Mouse (Mus musculus): ENCODE measurements around the gene I830077J02Rik. TPM values are rescaled to one million over a fixed set of nuclear protein-coding genes. Genes with fewer than 3 reads are reported as not detected.

The I830077J02Rik gene
- polyA plus RNA-seq (2012; fragmentation: generic; extraction: Trizol) = 0.06 TPM
- long read RNA-seq, experiment 1 = 0 reads
- long read RNA-seq, experiment 2 = 0 reads

GRCm38 (mm10) chr3:105932240-105933071, at the start of gene I830077J02Rik:
Gene I830077J02Rik (minus strand): TSS chr3:105932664.
- peaks cover 8% of the 10 kb centered on the region for H3K36me3 ChIP-seq (ENCODE audit: control insufficient read depth, insufficient read depth)
- TF ChIP-seq USF1 (IDR thresholded peaks at IDR 0.05; ENCODE audit: low read depth) (no peak), CTCF (IDR thresholded peaks at IDR 0.05; ENCODE audit: control insufficient read depth, insufficient read depth, insufficient read length) (no peak), FOSL1 (IDR thresholded peaks at IDR 0.05; ENCODE audit: insufficient read depth, low read length, poor library complexity, severe bottlenecking) (no peak), CEBPB (IDR thresholded peaks at IDR 0.05; ENCODE audit: low read depth) (no peak)
- no peaks in the 10 kb centered on the region for H3K79me2 ChIP-seq (ENCODE audit: control insufficient read depth, insufficient read depth)
- no peaks in the 10 kb centered on the region for H3K27me3 ChIP-seq (ENCODE audit: control insufficient read depth, insufficient read depth, insufficient read length)
- H3K4me3 ChIP-seq (ENCODE audit: insufficient read depth, poor library complexity, severe bottlenecking) = no peak within 1 kb of the TSS
- H3K79me3 ChIP-seq (ENCODE audit: low read depth) = no peaks in the 10 kb centered on the region
- H3ac ChIP-seq (ENCODE audit: control insufficient read depth, insufficient read length, low read depth) = no peak within 1 kb of the TSS

GRCm38 (mm10) chr3:105974174-105974573, 41.7 kb upstream of the I830077J02Rik start:
- Histone ChIP-seq H3K79me3 (ENCODE audit: low read depth) (no peaks in the 10 kb centered on the region), H3ac (ENCODE audit: control insufficient read depth, insufficient read length, low read depth) (no peak overlapping the region), H3K36me3 (ENCODE audit: control insufficient read depth, insufficient read depth) (peaks cover 15% of the 10 kb centered on the region), H3K27me3 (ENCODE audit: control insufficient read depth, insufficient read depth, insufficient read length) (no peaks in the 10 kb centered on the region), H3K79me2 (ENCODE audit: control insufficient read depth, insufficient read depth) (no peaks in the 10 kb centered on the region), H3K4me3 (ENCODE audit: insufficient read depth, poor library complexity, severe bottlenecking) (no peak overlapping the region)
- TF ChIP-seq MYOG (IDR thresholded peaks at IDR 0.05; ENCODE audit: control insufficient read depth, extremely low read depth, insufficient read length) (no peak), CEBPB (IDR thresholded peaks at IDR 0.05; ENCODE audit: low read depth) (no peak), FOSL1 (IDR thresholded peaks at IDR 0.05; ENCODE audit: insufficient read depth, low read length, poor library complexity, severe bottlenecking) (no peak), MYOD1 (IDR thresholded peaks at IDR 0.05; ENCODE audit: control insufficient read depth, insufficient read length, low read depth) (no peak), USF1 (IDR thresholded peaks at IDR 0.05; ENCODE audit: low read depth) (no peak), CTCF (IDR thresholded peaks at IDR 0.05; ENCODE audit: control insufficient read depth, insufficient read depth, insufficient read length) (no peak)

DNA sequence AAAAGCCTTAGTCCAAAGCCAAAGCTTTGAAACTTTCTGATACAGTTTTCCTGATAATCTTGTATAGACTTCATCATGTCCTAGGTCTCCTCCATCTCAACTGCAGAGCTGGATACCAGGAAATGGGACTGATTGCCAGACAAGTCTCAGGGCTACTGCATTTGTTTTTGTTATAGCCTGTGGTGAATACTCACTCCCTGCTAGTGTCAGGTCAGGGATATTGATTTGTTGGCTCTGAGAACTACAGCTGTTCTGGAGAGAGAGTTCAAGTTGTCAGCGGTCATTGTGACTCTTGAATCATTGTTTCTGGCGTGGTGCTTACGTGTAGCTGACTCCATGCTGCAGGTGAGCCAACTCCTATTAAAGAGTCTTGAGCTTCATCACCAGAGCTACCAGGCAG, 40.9 kb upstream of the I830077J02Rik start, which contains the start of gene Ovgp1:
Gene Ovgp1, plus strand, starts transcription at position 301 of the 400 bp plus-strand sequence.
- Histone ChIP-seq H3K79me2 (ENCODE audit: control insufficient read depth, insufficient read depth) (no peaks in the 10 kb centered on the region), H3K4me3 (ENCODE audit: insufficient read depth, poor library complexity, severe bottlenecking) (no peak within 1 kb of the TSS), H3K27me3 (ENCODE audit: control insufficient read depth, insufficient read depth, insufficient read length) (no peaks in the 10 kb centered on the region), H3K79me3 (ENCODE audit: low read depth) (no peaks in the 10 kb centered on the region), H3ac (ENCODE audit: control insufficient read depth, insufficient read length, low read depth) (no peak within 1 kb of the TSS), H3K36me3 (ENCODE audit: control insufficient read depth, insufficient read depth) (peaks cover 22% of the 10 kb centered on the region)
- TF ChIP-seq MAX (IDR thresholded peaks at IDR 0.05) (no peak), CTCF (IDR thresholded peaks at IDR 0.05; ENCODE audit: control insufficient read depth, insufficient read depth, insufficient read length) (no peak), MYOD1 (IDR thresholded peaks at IDR 0.05; ENCODE audit: control insufficient read depth, insufficient read length, low read depth) (no peak), CEBPB (IDR thresholded peaks at IDR 0.05; ENCODE audit: low read depth) (no peak), MYOG (IDR thresholded peaks at IDR 0.05; ENCODE audit: control insufficient read depth, extremely low read depth, insufficient read length) (no peak), FOSL1 (IDR thresholded peaks at IDR 0.05; ENCODE audit: insufficient read depth, low read length, poor library complexity, severe bottlenecking) (no peak), USF1 (IDR thresholded peaks at IDR 0.05; ENCODE audit: low read depth) (no peak)

- H3K79me2 ChIP-seq (ENCODE audit: control insufficient read depth, insufficient read depth) = no peaks in the 10 kb centered on the region
- H3K4me3 ChIP-seq (ENCODE audit: insufficient read depth, poor library complexity, severe bottlenecking) = no peak overlapping the region
- no peaks in the 10 kb centered on the region for H3K79me3 ChIP-seq (ENCODE audit: low read depth)
- H3ac ChIP-seq (ENCODE audit: control insufficient read depth, insufficient read length, low read depth) = no peak overlapping the region
- TF ChIP-seq CEBPB (IDR thresholded peaks at IDR 0.05; ENCODE audit: low read depth) = no peak
- TF ChIP-seq MYOG (IDR thresholded peaks at IDR 0.05; ENCODE audit: control insufficient read depth, extremely low read depth, insufficient read length) = no peak
- no peak for TF ChIP-seq USF1 (IDR thresholded peaks at IDR 0.05; ENCODE audit: low read depth)
- TF ChIP-seq MAX (IDR thresholded peaks at IDR 0.05) = no peak
- no peak for TF ChIP-seq MYOD1 (IDR thresholded peaks at IDR 0.05; ENCODE audit: control insufficient read depth, insufficient read length, low read depth)
- TF ChIP-seq CTCF (IDR thresholded peaks at IDR 0.05; ENCODE audit: control insufficient read depth, insufficient read depth, insufficient read length) = no peak
- TF ChIP-seq FOSL1 (IDR thresholded peaks at IDR 0.05; ENCODE audit: insufficient read depth, low read length, poor library complexity, severe bottlenecking) = no peak
- peaks cover 37% of the 10 kb centered on the region for H3K36me3 ChIP-seq (ENCODE audit: control insufficient read depth, insufficient read depth)
- no peaks in the 10 kb centered on the region for H3K27me3 ChIP-seq (ENCODE audit: control insufficient read depth, insufficient read depth, insufficient read length)
Observed at GRCm38 (mm10) chr3:105971831-105972446, 39.5 kb upstream of the I830077J02Rik start.

DNA sequence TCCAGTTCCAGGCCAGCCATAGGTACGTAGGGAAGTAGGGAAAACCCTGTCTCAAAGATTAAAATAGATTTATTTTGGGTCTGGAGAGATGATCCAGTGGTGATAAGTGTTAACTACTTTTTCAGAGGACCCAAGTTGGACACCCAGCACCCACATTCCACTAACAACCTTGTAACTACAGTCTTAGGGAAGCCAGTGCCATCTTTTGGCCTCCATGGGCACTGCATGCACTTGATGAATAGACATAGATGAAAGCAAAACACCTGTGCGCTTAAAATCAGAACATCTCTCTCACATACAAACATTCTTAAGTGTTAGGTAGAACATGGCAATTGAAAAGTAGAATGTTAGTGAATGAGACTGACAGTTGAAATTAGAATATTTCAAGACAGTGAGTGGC, 28.2 kb upstream of the I830077J02Rik start:
- no peaks in the 10 kb centered on the region for H3K27me3 ChIP-seq (ENCODE audit: control insufficient read depth, insufficient read depth, insufficient read length)

More for the DNA sequence above, 28.2 kb upstream of the I830077J02Rik start:
- Histone ChIP-seq H3ac (ENCODE audit: control insufficient read depth, insufficient read length, low read depth) (no peak overlapping the region), H3K36me3 (ENCODE audit: control insufficient read depth, insufficient read depth) (peaks cover 80% of the 10 kb centered on the region), H3K79me3 (ENCODE audit: low read depth) (peaks cover 65% of the 10 kb centered on the region), H3K4me3 (ENCODE audit: insufficient read depth, poor library complexity, severe bottlenecking) (no peak overlapping the region), H3K79me2 (ENCODE audit: control insufficient read depth, insufficient read depth) (peaks cover 90% of the 10 kb centered on the region)
- TF ChIP-seq USF1 (IDR thresholded peaks at IDR 0.05; ENCODE audit: low read depth) (no peak), MYOG (IDR thresholded peaks at IDR 0.05; ENCODE audit: control insufficient read depth, extremely low read depth, insufficient read length) (no peak), CTCF (IDR thresholded peaks at IDR 0.05; ENCODE audit: control insufficient read depth, insufficient read depth, insufficient read length) (no peak), FOSL1 (IDR thresholded peaks at IDR 0.05; ENCODE audit: insufficient read depth, low read length, poor library complexity, severe bottlenecking) (no peak), MAX (IDR thresholded peaks at IDR 0.05) (no peak), CEBPB (IDR thresholded peaks at IDR 0.05; ENCODE audit: low read depth) (no peak), MYOD1 (IDR thresholded peaks at IDR 0.05; ENCODE audit: control insufficient read depth, insufficient read length, low read depth) (no peak)
